Mouse (Mus musculus): ENCODE data around the gene Mindy4. TPM values are rescaled to one million over a fixed set of nuclear protein-coding genes. Genes with fewer than 3 reads are reported as not detected.

Gene Mindy4
- polyA plus RNA-seq, 1 experiment from 2014 or later = 1.2 TPM

DNA sequence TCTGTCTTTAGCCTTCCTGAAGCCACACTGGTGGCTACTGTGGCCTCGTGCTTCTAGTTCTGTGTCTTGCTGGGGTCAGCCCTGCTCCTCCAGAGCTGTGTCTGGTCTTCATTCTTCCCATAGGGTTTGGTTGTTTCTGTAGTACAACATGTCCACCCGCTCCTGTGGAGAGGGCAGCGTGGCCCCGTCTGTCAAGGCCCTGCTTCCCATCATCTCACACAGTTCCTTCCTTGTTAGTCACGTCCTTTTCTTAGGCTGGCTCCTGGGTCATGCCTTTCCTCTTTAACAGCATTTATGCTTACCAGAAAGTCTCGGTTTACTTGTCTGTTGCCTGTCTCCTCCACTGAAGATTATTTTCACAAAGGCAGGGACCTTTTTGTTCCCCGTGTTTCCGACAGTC, 26.9 kb downstream of the Mindy4 start:
- no peak overlapping the region for H3K9ac ChIP-seq (ENCODE audit: low read depth, low read length)
- no peak overlapping the region for H3K4me3 ChIP-seq (ENCODE audit: low read depth, low read length)
- peaks cover 6% of the 10 kb centered on the region for H3K4me1 ChIP-seq (ENCODE audit: control insufficient read depth, low read depth, low read length)
- H3K36me3 ChIP-seq (ENCODE audit: control insufficient read depth, insufficient read depth) = no peaks in the 10 kb centered on the region
- 67% methylated on average over 8 of the region's 8 CpGs for WGBS (ENCODE audit: insufficient replicate concordance)
- no peak overlapping the region for H3K4me2 ChIP-seq (ENCODE audit: low read depth, low read length)
- no peak for ATAC-seq (ENCODE audit: low read depth)
- H3K9me3 ChIP-seq (replicated peaks; ENCODE audit: control insufficient read depth, low read length) = no peaks in the 10 kb centered on the region
- H3K27ac ChIP-seq (ENCODE audit: low read length) = no peak overlapping the region
- H3K27me3 ChIP-seq (ENCODE audit: control insufficient read depth, insufficient read depth, low read depth, low read length) = no peaks in the 10 kb centered on the region

GRCm38 (mm10) chr6:55232101-55232500, 28.9 kb downstream of the Mindy4 start:
- Histone ChIP-seq H3K4me2 (ENCODE audit: low read depth, low read length) (no peak overlapping the region), H3K9ac (ENCODE audit: low read depth, low read length) (no peak overlapping the region), H3K36me3 (ENCODE audit: control insufficient read depth, insufficient read depth) (no peaks in the 10 kb centered on the region), H3K9me3 (replicated peaks; ENCODE audit: control insufficient read depth, low read length) (no peaks in the 10 kb centered on the region), H3K27me3 (ENCODE audit: control insufficient read depth, insufficient read depth, low read depth, low read length) (no peaks in the 10 kb centered on the region), H3K4me1 (ENCODE audit: control insufficient read depth, low read depth, low read length) (peaks cover 8% of the 10 kb centered on the region), H3K4me3 (ENCODE audit: low read depth, low read length) (no peak overlapping the region), H3K27ac (ENCODE audit: low read length) (no peak overlapping the region)
- ATAC-seq (ENCODE audit: low read depth) = no peak
- WGBS (ENCODE audit: insufficient replicate concordance) = 75% methylated on average over 7 of the region's 7 CpGs

DNA sequence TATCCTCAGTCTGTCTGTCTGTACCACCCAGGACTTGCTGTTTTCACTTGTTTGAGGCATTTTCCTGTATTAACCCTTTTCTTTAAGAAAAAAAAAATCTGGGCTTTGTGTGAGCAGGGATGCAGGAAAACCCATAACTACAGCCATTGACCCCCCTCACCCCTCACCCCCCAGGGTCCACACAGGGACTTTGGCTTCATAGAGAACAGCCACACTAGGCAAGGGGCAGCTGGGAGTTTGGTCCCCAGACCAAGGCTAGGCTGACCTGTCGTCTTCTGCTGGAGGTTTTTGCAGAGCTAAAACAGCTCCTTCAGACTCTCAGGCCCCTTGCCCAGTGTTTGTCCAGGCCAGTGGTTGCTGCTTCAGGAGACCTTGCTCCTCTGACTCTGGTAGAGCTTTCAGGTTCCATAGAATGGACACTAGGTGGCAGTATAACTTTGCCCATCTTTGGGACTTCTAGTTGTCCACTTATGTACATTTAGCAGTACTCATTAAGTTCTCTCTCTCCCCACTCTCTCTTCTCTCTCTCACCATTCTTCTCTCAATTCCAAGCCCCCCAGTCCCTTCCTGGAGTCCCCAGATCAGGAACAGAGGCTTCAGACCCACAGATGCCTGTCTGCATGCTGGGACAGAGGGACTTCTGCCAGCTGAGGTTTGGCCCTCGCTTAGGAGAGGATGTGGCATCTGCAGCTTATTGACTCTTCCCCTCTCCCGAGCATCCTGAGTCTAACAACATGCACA, 29.5 kb downstream of the Mindy4 start:
- no peak for ATAC-seq (ENCODE audit: low read depth)
- 34% methylated on average over 3 of the region's 3 CpGs for WGBS (ENCODE audit: insufficient replicate concordance)
- no peak overlapping the region for H3K4me3 ChIP-seq (ENCODE audit: low read depth, low read length)
- H3K9ac ChIP-seq (ENCODE audit: low read depth, low read length) = no peak overlapping the region
- H3K27me3 ChIP-seq (ENCODE audit: control insufficient read depth, insufficient read depth, low read depth, low read length) = no peaks in the 10 kb centered on the region
- H3K4me2 ChIP-seq (ENCODE audit: low read depth, low read length) = no peak overlapping the region
- H3K4me1 ChIP-seq (ENCODE audit: control insufficient read depth, low read depth, low read length) = peaks cover 8% of the 10 kb centered on the region
- no peaks in the 10 kb centered on the region for H3K9me3 ChIP-seq (replicated peaks; ENCODE audit: control insufficient read depth, low read length)
- no peaks in the 10 kb centered on the region for H3K36me3 ChIP-seq (ENCODE audit: control insufficient read depth, insufficient read depth)
- no peak overlapping the region for H3K27ac ChIP-seq (ENCODE audit: low read length)

GRCm38 (mm10) chr6:55233326-55233725, 30.1 kb downstream of the Mindy4 start:
- 86% methylated on average over 5 of the region's 5 CpGs for WGBS (ENCODE audit: insufficient replicate concordance)
- no peak overlapping the region for H3K9ac ChIP-seq (ENCODE audit: low read depth, low read length)
- H3K36me3 ChIP-seq (ENCODE audit: control insufficient read depth, insufficient read depth) = no peaks in the 10 kb centered on the region
- peaks cover 8% of the 10 kb centered on the region for H3K4me1 ChIP-seq (ENCODE audit: control insufficient read depth, low read depth, low read length)
- H3K9me3 ChIP-seq (replicated peaks; ENCODE audit: control insufficient read depth, low read length) = no peaks in the 10 kb centered on the region
- no peak for ATAC-seq (ENCODE audit: low read depth)
- H3K27me3 ChIP-seq (ENCODE audit: control insufficient read depth, insufficient read depth, low read depth, low read length) = no peaks in the 10 kb centered on the region
- H3K4me2 ChIP-seq (ENCODE audit: low read depth, low read length) = no peak overlapping the region
- no peak overlapping the region for H3K4me3 ChIP-seq (ENCODE audit: low read depth, low read length)
- H3K27ac ChIP-seq (ENCODE audit: low read length) = no peak overlapping the region

- Histone ChIP-seq H3K27ac (ENCODE audit: low read length) (no peak overlapping the region), H3K9ac (ENCODE audit: low read depth, low read length) (no peak overlapping the region), H3K4me3 (ENCODE audit: low read depth, low read length) (no peak overlapping the region), H3K36me3 (ENCODE audit: control insufficient read depth, insufficient read depth) (no peaks in the 10 kb centered on the region), H3K4me1 (ENCODE audit: control insufficient read depth, low read depth, low read length) (peaks cover 8% of the 10 kb centered on the region), H3K27me3 (ENCODE audit: control insufficient read depth, insufficient read depth, low read depth, low read length) (no peaks in the 10 kb centered on the region), H3K4me2 (ENCODE audit: low read depth, low read length) (peak overlapping the region; percentile 28), H3K9me3 (replicated peaks; ENCODE audit: control insufficient read depth, low read length) (no peaks in the 10 kb centered on the region)
- WGBS (ENCODE audit: insufficient replicate concordance) = 40% methylated on average over 6 of the region's 6 CpGs
- ATAC-seq (ENCODE audit: low read depth) = peak; percentile 88
Measured at GRCm38 (mm10) chr6:55234636-55235035, 31.5 kb downstream of the Mindy4 start.

DNA sequence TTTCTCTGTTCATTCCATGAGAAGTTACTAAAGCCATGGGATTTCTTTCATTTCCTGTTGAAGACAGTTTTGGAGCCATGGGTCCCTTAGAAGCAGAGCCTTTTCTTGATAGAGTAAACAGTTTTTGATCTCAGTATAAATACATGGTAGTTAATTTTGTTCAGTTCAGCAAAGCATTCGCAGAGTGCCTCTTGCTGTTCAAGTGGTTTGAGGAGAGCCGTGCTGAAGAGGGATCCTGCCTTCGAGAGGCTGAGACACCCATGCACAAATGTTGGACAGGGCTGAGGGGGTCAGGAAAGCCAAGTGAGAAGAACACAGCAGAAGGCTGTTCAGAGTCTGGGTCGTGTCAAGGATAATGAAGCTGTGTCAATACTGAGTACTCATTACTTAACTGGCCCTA, 32.5 kb downstream of the Mindy4 start:
- Histone ChIP-seq H3K36me3 (ENCODE audit: control insufficient read depth, insufficient read depth) (no peaks in the 10 kb centered on the region), H3K4me2 (ENCODE audit: low read depth, low read length) (no peak overlapping the region), H3K27ac (ENCODE audit: low read length) (no peak overlapping the region), H3K27me3 (ENCODE audit: control insufficient read depth, insufficient read depth, low read depth, low read length) (no peaks in the 10 kb centered on the region), H3K4me1 (ENCODE audit: control insufficient read depth, low read depth, low read length) (peaks cover 8% of the 10 kb centered on the region), H3K9ac (ENCODE audit: low read depth, low read length) (no peak overlapping the region), H3K9me3 (replicated peaks; ENCODE audit: control insufficient read depth, low read length) (no peaks in the 10 kb centered on the region), H3K4me3 (ENCODE audit: low read depth, low read length) (no peak overlapping the region)
- WGBS (ENCODE audit: insufficient replicate concordance) = 71% methylated on average over 4 of the region's 4 CpGs
- ATAC-seq (ENCODE audit: low read depth) = no peak

DNA sequence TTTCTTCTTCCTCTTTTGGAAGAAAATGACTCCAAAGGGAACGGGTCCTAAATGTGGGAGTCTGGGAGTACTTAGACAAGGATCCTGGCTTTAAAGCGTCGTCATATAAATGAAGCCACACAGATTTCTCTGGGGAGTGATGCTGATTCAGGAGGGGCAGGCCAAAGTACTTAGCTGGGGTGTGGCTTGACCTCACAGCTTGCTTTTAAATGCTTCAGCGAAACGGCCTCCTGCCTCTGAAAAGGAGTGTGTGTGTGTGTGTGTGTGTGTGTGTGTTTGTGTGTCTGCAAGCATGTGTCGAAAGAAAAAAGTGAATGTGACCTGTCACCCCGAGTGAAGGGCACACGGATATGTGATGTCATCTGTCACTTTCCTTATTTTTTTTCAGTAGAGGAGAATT, 36.7 kb downstream of the Mindy4 start:
- no peak overlapping the region for H3K4me2 ChIP-seq (ENCODE audit: low read depth, low read length)
- no peak overlapping the region for H3K4me3 ChIP-seq (ENCODE audit: low read depth, low read length)
- no peaks in the 10 kb centered on the region for H3K36me3 ChIP-seq (ENCODE audit: control insufficient read depth, insufficient read depth)
- ATAC-seq (ENCODE audit: low read depth) = no peak
- no peak overlapping the region for H3K9ac ChIP-seq (ENCODE audit: low read depth, low read length)
- no peak overlapping the region for H3K27ac ChIP-seq (ENCODE audit: low read length)
- peaks cover 3% of the 10 kb centered on the region for H3K4me1 ChIP-seq (ENCODE audit: control insufficient read depth, low read depth, low read length)
- 67% methylated on average over 8 of the region's 8 CpGs for WGBS (ENCODE audit: insufficient replicate concordance)
- H3K27me3 ChIP-seq (ENCODE audit: control insufficient read depth, insufficient read depth, low read depth, low read length) = no peaks in the 10 kb centered on the region
- H3K9me3 ChIP-seq (replicated peaks; ENCODE audit: control insufficient read depth, low read length) = no peaks in the 10 kb centered on the region

DNA sequence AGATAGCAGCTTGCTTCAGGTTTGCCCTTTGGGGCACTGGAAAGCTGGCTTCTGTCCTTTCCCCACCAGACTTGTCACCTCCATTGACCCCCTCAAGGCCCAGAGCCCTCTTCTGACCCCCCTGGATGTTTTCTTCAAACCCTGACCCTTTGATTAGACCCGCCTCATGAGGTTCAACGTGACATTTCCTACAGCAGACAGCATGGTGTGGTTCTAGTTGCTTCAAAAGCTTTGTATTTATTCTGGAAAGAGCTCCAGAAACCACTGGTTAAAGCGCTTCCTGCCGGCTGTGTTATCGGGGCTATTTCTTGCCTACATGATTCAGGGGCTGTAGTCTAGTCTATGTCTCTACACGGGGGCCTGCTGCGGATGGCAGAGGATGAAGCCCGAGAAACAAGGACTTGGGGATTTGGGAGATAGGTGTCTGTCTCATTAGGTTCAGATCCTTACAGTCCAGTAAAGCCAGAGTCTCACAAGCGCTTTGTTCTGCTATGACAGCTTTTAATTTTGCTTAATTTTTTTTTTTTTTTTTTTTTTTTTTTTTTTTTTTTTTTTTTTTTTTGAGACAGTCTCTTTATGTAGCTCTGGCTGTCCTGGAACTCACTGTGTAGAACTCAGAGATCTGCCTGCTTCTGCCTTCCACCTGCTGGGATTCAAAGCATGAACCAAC, 37.5 kb downstream of the Mindy4 start:
- Histone ChIP-seq H3K4me2 (ENCODE audit: low read depth, low read length) (no peak overlapping the region), H3K9me3 (replicated peaks; ENCODE audit: control insufficient read depth, low read length) (no peaks in the 10 kb centered on the region), H3K4me1 (ENCODE audit: control insufficient read depth, low read depth, low read length) (no peaks in the 10 kb centered on the region; the same call in 1 of the 2 replicates), H3K9ac (ENCODE audit: low read depth, low read length) (no peak overlapping the region), H3K4me3 (ENCODE audit: low read depth, low read length) (no peak overlapping the region), H3K27ac (ENCODE audit: low read length) (no peak overlapping the region), H3K27me3 (ENCODE audit: control insufficient read depth, insufficient read depth, low read depth, low read length) (no peaks in the 10 kb centered on the region), H3K36me3 (ENCODE audit: control insufficient read depth, insufficient read depth) (no peaks in the 10 kb centered on the region)
- ATAC-seq (ENCODE audit: low read depth) = no peak
- 59% methylated on average over 9 of the region's 9 CpGs for WGBS (ENCODE audit: insufficient replicate concordance)

GRCm38 (mm10) chr6:55241479-55241878, 38.3 kb downstream of the Mindy4 start:
- Histone ChIP-seq H3K27ac (ENCODE audit: low read length) (no peak overlapping the region), H3K9me3 (replicated peaks; ENCODE audit: control insufficient read depth, low read length) (no peaks in the 10 kb centered on the region), H3K4me1 (ENCODE audit: control insufficient read depth, low read depth, low read length) (no peaks in the 10 kb centered on the region; the same call in 1 of the 2 replicates), H3K4me2 (ENCODE audit: low read depth, low read length) (no peak overlapping the region), H3K36me3 (ENCODE audit: control insufficient read depth, insufficient read depth) (no peaks in the 10 kb centered on the region), H3K4me3 (ENCODE audit: low read depth, low read length) (no peak overlapping the region), H3K9ac (ENCODE audit: low read depth, low read length) (no peak overlapping the region), H3K27me3 (ENCODE audit: control insufficient read depth, insufficient read depth, low read depth, low read length) (no peaks in the 10 kb centered on the region)
- ATAC-seq (ENCODE audit: low read depth) = no peak
- 42% methylated on average over 5 of the region's 5 CpGs for WGBS (ENCODE audit: insufficient replicate concordance)

Measured in liver, embryonic 16.5 days (tissue).